Mouse (Mus musculus) heart, adult 8-10 months (tissue): ENCODE results near the gene Gdf11. TPM values are rescaled to one million over a fixed set of nuclear protein-coding genes. Genes with fewer than 3 reads are reported as not detected.

ENCODE experiments used
- DNase-seq: peaks from one replicate; pipeline ENCODE4 v3.0.0; 2022; ENCODE audit warnings: low spot score
- total RNA-seq, 4 experiments: library from RNA; stranded (reverse); gene quantifications; 2 replicates each; pipeline ENCODE4 v1.2.4; 2022

The Gdf11 gene
- total RNA-seq, result 1 to 10 TPM; 1.3 to 3.0 (median 1.9) TPM

GRCm38 (mm10) chr10:128891296-128892094, at the start of gene Gdf11:
Gene Gdf11, minus strand, starts transcription at chr10:128891718.
- DNase-seq, result no peak

DNA sequence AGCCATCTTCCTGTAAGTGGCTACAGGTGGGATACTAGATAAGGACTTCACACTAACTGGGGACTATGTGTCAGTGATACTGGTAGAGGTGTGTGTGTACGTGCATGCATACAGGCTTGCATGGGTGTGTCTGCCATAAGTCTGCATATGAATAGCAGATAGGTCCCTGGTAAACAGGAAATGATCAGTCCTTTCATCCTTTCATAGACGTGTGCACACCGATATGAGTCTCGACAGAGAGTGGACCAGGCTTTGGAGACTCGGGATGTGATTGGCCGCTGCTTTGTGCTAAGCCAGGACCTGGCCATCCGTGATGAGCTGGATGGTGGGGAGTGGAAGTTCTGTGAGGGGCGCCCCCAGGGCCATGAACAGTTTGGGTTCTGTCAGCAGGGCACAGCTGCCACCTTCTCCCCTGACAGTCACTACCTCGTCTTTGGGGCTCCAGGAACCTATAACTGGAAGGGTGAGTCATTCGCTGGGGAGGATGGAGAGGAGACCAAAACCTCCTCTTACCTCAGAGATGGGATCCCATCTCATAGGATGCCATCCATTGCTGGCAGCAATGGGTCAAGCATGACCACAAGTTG, 49.0 kb upstream of the Gdf11 start:
- no peak for DNase-seq

DNA sequence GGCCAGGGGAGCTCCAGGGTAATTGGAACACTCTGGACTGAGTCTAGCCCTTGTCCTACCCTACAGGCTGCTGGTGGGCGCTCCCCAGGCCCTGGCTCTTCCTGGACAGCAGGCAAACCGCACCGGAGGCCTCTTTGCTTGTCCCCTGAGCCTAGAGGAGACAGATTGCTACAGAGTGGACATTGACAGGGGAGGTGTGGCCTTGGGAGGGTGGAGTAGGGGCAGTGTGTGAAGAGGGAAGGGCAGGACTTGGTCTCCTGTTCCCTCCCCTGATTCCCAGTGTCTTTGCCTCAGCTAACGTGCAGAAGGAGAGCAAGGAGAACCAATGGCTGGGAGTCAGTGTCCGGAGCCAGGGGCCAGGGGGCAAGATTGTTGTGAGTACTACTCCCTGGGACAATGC, 47.5 kb upstream of the Gdf11 start:
- no peak for DNase-seq

GRCm38 (mm10) chr10:128938457-128938856, 46.9 kb upstream of the Gdf11 start:
- DNase-seq, result peak; percentile 74

DNA sequence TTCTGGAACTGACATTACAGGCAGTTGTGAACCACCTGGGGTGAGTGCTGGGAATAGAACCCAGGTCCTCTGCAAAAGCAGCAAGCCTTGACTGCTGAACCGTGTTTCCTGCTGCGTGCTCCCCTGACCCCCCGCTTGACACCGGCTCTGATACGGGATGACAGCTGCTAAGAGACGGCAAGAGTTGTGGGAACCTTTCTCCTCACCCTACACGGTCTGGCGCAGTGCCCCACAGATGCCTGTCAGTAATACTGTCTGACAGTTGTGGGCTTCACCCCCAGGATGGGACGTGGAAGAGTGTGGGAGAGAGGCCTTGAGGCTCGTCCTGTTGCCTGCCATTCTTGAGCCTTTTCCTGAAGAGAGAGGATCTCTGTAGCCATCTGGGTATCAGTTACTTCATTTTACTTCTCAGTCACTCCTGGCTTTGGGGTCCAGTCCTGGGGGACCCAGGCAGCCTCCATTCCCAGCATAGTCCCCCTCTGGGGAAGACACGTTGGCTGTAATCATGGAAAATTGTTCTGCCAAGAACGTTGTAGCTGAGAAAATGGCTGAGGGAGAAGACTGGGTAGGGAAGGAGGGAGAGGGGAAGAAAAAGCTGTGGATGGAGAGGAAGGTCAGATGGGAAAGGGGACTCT, 46.4 kb upstream of the Gdf11 start:
- no peak for DNase-seq

DNA sequence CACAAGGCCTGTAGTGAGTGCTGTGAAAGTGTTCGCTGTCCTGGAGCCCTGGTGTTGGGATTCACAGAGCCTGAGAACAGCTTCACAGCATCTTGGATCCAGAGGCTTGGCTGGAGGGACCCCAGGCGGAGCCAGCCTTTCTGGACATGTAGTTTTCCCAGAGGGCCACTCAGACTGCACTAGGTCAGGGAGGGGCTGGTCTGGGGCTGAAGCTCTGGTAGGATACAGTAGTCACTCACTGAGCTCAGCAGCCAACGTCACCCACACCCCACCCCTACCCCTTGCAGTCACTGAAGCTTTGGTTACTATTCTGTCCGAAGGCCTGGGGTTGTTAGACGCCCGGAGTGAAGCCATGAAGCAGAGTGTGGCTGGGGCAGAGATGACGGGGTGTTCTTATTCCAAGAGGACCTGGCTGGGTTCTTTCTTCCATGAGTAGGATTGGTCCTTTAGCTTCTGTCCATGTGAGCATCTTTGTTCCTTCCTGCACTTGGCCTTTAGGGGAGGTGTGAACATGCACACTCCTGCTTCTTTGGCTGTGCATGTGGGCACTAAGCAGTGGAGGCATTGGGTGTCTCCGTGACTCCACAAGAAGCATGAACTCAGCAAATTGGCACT, 44.4 kb upstream of the Gdf11 start:
- no peak for DNase-seq

GRCm38 (mm10) chr10:128934997-128935787, 43.7 kb upstream of the Gdf11 start:
- DNase-seq, result no peak

- no peak for DNase-seq
Measured at GRCm38 (mm10) chr10:128933976-128934721, 42.6 kb upstream of the Gdf11 start.

DNA sequence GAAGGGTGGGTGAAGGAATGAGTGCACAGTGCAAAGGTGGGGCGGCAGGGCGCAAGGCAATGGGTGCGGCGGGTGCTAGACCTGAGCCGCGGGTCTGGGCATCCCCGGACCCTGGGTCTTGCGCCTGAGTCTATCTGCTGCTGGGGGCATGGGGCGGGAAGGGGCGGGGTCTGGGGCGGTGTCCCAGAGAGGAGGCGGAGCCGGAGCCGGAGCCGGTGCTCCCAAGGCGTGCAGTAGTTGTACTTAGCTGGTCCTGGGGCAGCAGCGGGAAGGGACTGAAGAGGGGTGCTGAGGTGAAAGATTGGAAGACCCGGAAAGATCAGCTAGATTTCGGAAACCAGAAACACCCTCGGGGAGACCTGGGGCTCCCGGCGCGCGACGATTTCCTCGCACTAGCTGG, 42.1 kb upstream of the Gdf11 start, which contains the start of gene Itga7:
TSS of gene Itga7 (plus strand) at position 245 of the 400 bp plus-strand sequence.
- DNase-seq, result no peak

GRCm38 (mm10) chr10:128931441-128931840, 39.9 kb upstream of the Gdf11 start:
- DNase-seq, result no peak

- DNase-seq, result no peak
Measured at GRCm38 (mm10) chr10:128929638-128930378, 38.3 kb upstream of the Gdf11 start.

DNA sequence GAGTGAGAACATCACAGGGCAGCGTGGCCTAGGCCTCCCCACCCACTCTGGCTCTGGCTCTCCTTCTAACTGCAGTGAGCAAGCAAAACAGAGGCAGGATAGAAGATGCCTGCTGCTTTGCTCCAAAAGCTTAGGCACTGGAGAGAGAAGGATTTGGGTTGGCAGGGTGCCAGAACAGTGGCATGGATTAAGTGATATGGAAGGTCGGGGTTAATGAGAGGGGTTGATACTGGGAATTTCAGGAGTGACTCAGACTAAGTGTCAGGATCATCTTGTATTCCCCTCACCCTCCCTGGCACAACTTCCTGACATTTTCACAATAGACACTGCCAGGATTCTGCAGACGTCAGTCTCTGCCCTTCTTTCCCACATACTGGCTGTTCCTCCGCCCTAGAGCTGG, 36.8 kb upstream of the Gdf11 start:
- no peak for DNase-seq

DNA sequence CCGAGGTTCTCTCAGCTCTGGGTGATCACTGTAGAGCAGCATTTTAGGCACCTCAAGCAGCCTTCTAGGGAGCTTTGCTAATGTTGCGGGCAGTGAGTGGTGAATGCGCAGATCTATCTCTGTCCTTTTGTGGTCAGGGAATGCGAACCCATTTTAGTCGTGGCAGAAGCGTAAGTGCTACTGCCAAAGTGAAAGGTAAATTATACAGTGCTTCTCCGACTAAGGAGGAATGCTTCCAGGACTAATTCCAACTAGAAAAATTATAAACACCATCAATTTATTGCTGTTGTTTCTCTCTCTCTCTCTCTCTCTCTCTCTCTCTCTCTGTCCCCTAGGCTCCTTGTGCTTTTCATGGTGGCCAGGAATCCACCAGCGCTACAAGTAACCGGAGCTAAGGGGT, 32.4 kb upstream of the Gdf11 start, which contains the start of gene Bloc1s1:
TSS of gene Bloc1s1 (minus strand) at position 101 of the 400 bp plus-strand sequence.
- no peak for DNase-seq

DNA sequence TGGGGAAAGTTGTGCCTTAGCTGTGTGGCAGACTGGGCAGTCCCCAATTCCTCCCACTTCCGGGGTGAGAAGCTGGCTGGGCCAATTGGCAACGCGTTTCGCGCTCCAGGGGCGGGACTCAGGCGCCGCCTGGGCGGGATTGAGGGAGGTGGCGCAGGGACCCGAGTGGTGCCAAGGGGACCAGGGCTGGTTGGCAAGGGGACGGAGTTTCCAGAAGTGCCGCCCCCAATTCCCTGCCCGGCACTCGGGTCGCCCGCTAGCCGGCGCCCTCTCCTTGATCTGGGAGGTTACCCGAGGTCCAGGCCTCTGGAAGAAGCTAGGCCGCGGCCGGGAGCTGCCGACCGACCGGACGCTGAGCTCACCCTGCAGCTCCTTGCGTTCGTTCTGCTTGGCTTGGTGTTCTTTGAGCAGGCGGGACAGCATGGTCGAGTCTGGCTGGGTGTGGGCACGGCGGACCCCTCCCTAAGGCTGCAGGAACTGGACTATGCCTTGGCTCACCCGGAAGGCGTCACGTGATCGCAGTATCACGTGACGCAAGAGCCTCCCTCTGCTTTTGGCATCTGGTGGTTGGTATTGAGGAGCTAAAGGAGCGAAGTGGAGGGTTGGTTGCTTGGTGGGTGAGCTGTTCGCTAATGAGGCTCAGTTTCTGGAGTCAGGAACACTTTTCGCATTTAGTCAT, 31.6 kb upstream of the Gdf11 start:
- DNase-seq, result peak; percentile 96

- DNase-seq, result no peak
Measured at GRCm38 (mm10) chr10:128922822-128923012, 31.2 kb upstream of the Gdf11 start, which contains the start of gene Rdh5. Gene Rdh5, minus strand, starts transcription at chr10:128922888.

GRCm38 (mm10) chr10:128921883-128922821, 30.6 kb upstream of the Gdf11 start:
- DNase-seq, result no peak

- DNase-seq, result no peak
Measured at GRCm38 (mm10) chr10:128921251-128921650, 29.7 kb upstream of the Gdf11 start.

- DNase-seq, result no peak
Measured at GRCm38 (mm10) chr10:128920736-128921161, 29.2 kb upstream of the Gdf11 start.
